Mouse (Mus musculus): ENCODE data around the gene Ncor2.

Ncor2 gene

DNA sequence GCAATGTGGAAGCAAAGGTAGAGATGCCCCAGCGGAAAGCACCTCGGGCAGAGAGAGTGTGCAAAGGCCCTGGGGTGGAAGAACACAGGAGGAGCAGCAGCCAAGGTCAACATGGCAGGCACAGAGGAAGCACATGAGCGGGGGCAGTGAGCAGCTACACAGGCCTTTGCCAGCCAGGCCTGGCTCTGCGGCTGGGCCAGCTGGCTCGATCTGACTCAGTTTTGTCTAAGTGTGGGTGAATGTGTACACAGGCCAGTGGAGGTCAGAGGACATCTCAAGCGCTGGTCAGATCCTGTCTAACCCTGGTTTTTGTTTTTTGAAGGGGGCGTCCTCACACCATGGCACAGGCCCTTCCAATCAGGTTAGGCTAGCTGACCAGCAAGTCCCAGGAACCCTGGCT is 10.9 kb downstream of the Ncor2 start:
- DNase-seq = no peak

DNA sequence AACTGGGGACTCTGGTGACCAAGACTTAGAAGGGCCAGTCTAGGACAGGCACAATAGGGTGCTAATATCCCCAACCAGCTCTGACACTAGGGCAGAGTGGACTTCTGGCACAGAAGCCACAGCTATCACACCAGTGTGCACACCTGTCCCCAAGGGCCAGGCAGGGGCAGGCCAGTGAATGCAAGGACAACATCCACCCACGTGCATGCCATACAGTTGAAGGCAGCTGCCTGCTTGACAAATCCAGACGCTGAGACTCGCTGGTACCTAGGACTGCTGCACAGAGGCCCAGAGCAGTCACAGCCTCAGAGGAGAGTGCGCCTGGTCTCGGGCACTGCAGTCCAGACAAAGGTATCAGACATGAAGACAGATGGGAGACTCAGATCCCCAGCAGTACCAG is 11.5 kb downstream of the Ncor2 start:
- no peak for DNase-seq

DNA sequence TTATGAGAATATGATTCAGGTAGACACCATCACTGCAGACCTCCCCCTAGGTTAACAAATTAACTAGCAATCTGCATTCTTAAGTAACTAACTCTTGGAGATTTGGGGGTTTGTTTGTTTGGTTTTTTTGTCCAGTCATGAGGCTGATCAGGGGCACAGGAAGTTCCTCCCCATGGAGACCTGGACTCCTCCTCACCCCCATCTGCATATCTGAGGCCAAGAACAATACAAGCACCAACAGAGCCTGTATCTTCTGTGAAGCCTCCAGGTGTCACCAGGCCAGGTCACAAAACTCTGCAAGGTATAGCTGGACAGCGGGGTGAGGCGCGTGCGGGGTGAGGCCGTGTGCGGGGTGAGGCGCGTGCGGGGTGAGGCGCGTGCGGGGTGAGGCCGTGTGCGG is 13.0 kb downstream of the Ncor2 start:
- no peak for DNase-seq

DNA sequence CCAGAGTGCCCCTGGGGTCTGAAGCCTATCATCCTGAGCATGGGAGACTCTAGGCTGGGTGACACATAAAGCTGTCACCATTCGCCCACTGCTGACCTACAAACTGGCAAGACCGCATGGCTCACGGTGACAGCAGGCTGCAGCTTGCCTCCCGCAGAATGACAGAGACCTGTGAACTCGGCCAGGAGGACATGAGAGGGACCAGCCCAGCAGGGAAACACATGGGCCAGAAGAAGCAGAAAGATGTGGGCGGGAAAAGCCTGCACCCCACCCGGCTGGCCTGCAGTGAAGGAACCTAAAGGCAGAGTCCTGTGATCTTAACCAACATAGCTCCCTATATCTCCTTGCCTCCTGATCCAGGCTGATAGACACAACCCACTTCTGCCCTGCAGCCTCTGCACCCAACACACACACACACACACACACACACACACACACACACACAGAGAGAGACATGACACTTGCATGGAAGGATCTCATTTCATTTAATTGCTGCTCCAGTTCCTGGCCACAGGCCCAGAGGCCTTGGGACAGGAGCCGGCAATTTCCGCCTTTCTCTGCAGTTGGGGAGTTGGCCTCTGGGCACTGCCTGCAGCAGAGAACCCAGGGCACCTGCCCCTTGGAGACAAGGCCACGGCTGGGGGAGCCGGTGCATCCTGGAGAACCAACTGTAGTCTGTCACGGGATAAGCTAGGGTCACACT is 14.4 kb downstream of the Ncor2 start:
- DNase-seq = no peak

DNA sequence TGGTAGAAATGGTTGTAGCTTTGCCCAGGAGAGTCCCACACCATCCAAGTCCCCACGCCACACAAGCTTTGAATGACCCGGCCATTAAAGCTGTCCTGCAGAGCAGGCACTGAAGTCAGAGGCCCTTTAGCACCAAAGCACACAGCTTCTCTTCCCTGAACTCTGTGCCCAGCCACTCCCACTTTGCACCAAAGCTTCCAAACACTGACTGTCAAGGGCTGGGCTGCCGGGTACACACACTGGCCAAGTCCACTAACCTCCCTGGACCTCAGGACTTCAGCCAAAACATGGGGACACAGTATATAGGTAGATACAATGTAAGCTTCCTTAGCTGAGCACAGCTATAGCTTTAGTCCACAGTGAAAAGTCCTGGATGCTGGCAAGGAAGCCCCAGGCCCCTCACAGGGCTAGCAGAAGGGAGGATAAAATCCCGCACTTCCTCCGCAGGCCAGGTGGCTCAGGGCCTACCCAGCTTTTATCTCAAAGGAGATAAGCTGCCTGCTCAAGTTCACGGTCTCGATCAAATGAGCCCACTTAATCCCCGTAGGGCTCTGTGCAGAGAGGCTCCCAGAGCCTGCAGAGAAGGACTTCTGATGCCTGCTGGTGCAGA is 15.5 kb downstream of the Ncor2 start:
- DNase-seq = no peak

DNA sequence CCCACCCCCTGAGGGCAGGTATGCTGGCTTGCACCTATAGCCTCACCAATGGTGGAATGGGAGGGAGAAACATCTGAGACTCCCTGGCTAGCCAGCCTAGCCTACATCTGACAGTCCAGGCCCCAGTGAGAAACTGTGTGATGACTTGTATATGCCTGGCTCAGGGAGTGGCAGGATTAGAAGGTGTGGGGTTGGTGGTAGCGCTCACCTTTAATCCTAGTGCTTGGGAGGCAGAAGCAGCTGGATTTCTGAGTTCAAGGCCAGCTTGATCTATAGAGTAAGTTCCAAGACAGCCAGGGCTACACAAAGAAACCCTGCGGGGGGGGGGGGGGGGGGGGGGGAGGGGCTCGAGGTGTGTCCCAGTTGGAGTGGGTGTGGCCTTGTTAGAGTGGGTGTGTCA is 16.6 kb downstream of the Ncor2 start:
- no peak for DNase-seq

DNA sequence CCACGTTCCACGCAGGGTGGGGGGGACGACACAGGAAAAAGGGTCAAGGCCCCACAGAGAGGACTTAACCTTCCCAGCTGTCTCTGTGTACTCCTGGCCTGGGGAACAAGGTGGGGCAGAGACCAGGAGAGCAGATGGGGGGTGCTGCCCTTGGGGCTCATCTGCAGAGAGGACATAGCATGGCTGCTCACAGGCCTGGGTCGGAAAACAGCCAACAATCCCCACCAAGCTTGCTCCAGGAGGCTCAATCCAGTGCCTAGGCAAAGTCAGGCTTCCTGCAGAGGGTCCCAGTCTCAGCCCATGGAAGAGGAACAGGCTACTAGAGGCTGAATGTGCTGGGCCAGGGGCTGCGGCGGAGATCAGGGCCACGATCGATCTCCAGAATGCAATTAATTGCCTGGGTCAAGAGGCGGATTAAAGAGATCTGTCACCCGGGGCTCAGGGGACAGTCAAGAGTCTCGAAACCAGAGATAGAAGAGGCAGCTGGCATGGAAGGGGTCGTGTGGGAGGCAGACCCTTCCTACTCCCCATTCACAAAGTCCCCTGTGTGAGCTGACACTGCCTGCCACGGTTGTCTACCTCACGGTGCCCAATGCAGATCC is 19.1 kb downstream of the Ncor2 start:
- DNase-seq = no peak

DNA sequence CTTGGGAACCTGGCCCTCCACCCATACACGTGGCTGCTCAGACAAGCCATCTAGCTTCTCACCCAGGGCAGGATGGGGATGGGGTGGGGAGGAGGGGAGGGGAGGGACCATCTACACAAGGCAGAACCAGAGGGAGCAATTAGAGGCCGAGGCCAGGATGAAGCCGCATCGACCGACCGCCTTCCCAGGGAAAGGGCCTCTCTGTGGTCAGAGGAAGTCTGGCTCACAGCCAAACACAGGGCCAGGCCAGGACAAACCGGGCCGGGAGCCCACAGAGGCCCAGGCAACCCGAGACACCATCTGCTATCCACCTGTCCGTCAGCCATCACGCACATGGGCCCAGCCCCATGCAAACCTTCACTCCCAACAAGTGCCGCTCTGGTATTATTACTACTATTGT is 19.7 kb downstream of the Ncor2 start:
- peak; percentile 66 for DNase-seq

DNA sequence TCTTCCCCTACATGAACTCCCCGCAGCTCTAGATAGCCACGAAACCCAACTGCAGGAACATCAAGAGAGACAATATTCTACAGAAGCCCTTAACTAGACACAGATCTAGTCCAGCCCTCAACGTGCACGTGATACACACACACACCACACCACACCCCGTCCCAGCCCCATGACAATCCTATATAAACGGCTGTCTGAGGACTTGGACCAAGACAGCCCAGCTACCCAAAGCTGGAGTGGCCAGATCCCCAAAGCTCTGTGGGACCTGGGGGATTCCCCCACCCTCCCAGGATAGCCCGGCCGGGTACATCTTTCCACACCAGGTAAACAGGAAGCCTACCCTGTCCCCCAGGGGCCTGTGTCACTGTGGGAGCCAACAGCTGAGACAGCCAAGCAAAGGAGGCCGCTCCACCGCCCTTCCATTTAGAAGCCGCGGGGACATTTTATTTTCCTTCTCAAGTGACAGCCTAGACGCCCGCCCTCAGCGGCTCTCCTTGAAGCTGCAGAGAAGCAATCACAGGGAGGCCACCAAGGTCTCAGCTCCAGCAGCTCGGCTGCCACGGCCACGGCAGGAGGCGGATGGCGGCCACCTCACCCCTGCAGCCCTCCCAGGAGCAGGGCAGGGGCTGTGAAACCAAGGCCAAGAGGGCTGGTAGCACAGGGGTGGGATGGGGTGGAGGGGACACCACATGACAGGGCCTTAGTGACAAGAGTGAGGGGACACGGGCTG is 20.6 kb downstream of the Ncor2 start:
- no peak for DNase-seq

DNA sequence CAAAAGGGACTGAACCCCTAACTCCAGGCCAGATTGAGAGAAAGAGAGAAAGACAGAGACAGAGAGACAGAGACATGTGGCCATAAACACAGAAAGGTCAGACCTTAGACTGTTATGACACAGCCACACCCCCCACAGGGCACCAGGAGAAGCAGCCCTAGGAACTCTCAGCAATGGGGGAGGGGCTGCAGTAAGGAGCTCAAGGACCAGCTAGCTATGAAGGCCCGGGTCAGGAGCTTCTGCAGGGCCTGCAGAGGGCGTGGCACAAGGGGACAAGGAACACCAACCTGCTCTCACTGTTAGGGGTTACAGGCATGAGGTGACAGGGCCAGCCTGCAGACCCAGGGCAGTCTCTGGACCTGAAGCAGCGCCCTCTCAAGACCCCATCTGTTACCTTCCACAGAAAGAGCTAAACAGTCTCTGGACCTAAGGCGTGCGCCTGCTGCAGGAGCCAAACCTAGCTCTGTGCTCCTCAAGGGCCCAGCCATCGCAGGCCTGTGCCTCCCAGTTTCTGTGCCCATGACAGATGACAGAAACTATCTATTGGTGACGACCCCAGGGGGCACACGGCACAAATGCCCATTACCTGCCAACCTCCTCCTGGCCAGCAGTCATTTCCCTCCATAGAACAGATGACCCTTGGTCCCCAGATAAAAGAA is 21.5 kb downstream of the Ncor2 start:
- DNase-seq = no peak

DNA sequence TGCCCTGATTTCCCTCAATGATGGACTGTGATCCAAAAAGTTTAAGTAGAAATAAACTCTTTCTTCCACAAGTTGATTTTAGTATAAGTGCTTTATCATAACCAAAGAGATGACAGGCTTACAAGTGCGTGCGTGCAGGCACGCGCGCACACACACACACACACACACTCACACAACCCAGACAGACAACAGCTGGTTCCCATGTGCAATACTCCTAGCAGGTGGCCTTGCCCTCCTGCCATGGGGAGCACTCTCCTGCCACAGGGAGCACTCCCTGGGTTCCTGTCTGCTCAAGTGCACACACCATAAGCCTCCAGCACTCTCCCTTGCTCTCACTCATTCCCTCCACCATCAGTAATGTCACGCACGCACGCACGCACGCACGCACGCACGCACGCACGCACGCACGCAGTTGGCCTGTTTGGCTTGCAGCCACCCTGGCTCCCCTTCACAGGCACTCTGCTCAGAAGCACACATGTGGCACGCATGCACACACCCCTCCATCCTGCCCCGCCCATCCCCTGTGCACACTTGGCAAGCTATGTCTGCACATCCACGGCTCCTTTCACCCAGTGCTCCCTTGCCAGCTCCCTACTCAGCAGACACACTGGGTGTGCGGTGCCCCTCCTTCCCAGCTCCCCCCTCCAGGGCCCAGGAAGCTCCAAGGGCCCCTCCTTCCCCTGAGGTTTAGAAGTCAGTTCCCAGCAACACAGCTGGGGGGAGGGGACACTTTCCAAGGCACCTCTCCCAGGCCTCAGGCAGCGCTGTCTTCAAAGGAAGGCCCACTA is 22.4 kb downstream of the Ncor2 start:
- DNase-seq = no peak

DNA sequence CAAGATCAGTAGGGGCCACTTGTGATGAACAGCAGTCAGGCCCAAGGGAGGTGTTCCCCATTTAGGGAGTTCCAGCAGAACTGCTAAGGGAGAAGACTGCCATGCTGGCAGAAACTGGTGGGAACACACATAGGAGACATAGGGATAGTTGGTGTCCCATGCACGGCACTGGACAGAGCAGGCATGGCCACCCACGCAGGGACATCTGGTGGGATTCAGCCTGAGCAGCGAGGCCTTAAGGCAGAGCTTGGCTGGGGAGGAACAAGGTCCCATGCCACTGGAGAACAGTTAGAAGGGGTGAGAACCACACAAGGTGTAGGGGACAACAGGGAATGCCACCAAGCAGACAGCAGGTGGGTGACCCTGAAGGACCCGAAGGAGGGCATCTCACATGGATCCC is 23.6 kb downstream of the Ncor2 start:
- no peak for DNase-seq

DNA sequence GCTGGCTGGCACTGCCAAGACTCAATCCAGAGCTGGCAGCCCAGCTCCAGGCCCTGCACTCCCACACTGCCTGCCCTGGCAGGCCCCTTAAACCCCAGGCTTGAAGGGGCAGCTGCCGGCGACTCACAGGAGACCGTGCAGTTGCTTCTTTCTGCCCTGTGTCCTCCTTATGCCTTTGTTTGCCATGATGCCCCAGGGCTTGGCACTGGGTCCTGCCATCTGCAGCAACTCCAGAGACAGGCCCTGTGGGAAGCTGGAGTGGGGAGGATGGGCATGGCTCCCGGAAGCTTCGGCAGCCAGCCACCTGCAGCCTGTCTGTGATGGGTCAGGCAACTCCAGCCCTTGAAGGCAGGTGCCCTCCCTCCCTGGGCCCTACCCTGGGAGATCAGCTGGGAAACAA is 24.0 kb downstream of the Ncor2 start:
- no peak for DNase-seq

DNA sequence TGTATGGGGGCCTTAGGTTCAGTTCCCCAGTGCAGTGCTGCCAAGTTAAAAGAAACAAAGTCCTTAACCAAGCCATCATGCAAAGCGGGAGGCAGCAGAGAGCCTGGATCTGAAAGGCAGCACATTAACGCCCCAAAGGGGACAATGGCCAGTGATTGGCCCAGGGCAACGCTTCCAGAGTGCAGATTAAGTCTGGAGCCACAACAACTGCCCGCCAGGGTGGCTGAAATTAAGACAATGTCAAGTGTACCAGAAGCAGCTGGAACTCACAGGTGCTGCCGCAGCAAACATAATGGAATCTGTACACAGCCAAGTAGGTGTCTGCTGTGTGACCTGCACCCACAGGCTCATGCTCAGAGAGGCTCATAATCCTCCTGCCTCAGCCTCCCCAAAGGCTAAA is 24.8 kb downstream of the Ncor2 start:
- DNase-seq = no peak

DNA sequence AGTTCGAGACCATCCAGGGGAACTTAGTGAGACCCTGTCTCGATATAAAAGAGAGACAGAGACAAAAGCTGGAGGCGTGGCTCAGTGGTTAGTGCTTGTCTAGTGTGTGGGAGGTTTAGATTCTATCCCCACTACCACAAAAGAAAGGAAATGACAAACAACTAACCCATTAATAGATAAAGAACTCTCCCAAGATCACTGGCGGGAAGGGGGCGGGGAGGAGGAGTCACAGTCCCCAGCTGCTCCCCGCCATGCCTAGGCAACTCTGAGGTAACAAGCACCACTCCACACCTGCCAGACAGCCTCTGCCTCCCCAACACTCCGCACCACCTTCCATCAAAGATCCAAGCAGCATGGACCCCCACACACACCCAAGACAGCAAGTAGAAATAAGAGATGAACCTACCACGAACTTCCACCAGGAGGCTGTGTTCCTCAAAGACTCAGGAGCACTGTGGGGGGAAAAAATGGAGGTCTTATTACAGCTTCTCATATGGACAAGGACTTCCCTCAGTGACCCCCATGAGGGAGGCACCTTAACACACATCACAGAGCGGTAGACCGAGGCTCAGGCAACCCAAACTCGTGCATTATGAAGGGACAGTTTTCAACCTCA is 25.7 kb downstream of the Ncor2 start:
- no peak for DNase-seq

DNA sequence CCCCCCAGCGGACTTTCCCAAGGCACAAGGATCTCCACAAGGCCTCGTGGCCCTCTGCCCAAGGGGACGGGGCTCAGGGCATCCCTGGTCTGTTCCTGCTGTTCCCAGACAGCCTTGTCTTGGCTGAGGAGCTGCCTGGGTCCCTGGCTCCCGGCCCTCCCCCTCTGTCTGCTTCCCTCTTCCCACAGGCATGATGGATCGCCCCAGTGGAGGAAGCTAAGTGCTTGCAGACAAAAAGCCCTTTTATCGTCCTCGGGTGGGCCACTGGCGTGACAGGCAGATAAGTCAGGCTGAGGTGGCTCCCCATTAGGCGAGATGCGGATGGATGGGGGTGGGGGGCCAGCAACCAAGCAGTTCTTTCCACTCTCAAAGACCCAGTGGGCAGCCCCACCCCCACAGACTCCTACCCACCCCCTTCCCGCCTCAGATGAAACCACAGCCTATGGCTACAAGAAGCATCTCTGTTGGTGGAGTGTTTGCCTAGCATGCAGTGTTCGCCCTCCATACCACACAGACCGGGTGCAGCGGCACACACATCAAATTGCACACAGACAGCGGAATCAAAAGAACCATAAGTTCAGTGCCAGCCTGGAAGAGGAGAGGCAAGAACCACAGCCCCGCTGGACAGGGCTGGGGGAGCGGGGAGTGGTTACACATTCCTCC is 27.0 kb downstream of the Ncor2 start:
- DNase-seq = no peak

DNA sequence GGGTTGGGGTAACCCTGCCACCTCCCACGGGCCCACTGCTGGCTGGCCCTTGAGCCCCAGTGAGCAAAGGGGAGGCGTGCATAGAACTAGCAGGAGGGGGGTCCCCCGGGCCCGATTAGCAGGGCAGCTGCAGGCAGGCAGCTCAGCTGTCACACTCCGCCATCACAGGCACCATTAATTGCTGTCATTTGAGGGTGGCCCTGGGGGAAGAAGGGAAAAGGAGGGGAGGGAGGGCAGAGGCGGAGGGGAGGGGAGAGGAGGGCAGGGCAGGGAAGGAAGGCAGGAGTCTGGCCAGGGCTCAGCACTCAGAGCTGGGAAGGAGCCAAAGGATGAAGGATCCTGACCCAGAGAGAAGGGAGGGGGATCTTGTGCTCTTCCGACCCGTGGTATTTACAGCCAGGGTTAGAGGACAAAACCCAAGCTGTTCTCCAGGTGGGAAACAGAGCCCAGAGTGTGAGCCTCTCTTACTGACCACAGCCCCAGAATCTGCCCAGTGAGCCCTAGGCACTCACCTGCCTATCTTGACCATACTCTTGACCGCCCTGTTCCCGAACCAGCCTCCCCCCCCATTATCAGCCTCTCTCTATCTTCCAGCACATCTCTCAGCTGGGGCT is 28.0 kb downstream of the Ncor2 start:
- DNase-seq = no peak

DNA sequence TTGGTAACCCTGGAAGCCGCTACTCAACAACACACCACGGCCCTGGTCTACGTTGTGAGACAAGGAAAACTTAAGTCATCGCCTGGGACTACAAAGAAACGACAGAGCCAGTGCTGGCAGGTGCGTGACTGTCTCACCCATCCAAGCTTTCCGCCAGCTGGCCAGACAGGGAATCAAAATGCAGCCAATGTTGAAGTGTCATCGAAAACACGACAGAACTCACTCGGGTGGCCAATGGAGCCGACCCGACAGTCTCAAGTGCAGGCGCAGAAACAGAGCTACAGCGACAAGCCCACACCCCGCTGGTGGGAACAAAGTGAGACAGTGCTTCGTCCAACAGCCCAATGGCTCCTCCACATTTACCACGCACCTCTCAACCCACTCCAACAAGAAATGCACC is 29.9 kb downstream of the Ncor2 start:
- DNase-seq = no peak

DNA sequence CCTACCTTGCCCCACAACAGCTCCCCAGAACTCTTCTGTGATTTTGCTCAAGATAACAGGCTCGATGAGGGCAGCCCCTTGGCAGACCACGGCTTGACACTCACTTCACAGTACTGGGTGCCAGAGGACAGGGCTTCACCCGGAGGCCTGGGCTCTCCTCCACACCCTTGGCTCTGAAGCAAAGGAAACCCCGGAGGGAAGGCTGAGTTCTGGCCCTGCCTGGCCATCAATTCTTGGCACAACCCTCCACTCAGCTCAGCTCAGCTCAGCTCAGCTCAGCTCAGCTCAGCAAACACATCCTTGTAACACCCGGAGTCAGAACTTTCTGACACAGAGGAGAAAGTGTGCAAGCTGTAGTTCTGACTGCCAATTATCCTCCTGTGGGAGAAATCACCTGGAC is 30.3 kb downstream of the Ncor2 start:
- no peak for DNase-seq

DNA sequence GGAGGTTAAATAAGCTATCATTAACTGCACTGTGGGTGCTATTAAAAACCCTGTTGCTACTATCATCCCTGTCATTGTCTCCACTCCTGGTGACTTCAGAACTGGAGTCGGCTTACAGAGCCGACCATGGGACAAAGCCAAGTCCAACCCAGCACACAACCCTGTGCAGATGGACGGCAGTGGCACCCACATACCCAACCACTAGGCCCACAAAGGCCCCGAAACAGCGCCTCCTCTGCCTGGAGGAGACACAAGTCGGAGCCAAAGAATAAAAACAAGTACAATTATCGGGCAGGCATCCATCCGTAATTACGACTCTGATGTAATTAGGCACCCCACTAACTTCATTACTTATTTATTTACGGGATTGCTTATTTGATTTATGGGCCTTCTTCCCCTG is 30.8 kb downstream of the Ncor2 start:
- DNase-seq = no peak

DNA sequence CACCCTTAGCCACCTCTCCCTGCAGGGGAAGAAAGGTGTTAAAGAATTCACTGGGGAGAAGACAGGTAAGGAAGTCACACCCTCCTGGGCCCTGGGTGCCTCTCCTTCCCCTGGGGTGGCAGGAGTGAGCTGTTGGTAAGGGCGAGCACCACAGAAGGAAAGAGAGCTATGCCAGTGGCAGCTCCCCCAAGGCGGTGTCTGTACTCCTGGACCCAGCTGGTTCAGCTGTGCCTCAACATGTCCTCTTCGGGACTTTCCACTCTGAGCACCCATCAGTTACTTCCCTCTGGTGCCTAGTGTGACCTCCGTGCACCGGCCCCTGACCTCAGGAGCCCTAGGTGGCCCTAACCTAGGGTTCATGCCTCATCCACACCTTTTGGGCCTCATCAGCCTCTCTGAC is 31.9 kb downstream of the Ncor2 start:
- DNase-seq = no peak

All from right cerebral cortex, postnatal 4 days (tissue).